Mouse (Mus musculus): ENCODE data around the gene Ech1. TPM values are rescaled to one million over a fixed set of nuclear protein-coding genes. Genes with fewer than 3 reads are reported as not detected.

The Ech1 gene
- polyA plus RNA-seq, 1 experiment from 2014 or later, result 94.7 TPM

DNA sequence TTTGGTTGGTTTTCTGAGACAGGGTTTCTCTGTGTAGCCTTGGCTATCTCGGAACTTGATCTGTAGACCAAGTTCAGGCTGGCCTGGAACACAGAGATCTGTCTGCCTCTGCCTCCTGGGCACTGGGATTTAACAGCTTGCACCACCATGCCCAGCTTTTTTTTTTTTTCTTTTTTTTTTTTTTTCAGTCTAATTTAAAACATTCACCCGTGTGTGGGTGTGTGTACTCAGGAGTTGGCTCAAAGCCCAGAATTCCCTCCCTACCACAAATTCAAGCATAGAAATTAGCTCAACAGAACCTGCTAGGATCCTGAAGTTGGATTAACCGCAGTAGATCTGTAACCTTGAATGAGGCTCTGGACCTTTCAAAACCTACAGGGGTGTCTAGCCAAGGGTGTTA lies 2.3 kb downstream of the Ech1 start:
- WGBS, result 85% methylated on average over 3 of the region's 3 CpGs
- no peak for DNase-seq (ENCODE audit: low spot score)
- no peak overlapping the region for H3K27ac ChIP-seq (replicated peaks; ENCODE audit: low read depth, low read length)

DNA sequence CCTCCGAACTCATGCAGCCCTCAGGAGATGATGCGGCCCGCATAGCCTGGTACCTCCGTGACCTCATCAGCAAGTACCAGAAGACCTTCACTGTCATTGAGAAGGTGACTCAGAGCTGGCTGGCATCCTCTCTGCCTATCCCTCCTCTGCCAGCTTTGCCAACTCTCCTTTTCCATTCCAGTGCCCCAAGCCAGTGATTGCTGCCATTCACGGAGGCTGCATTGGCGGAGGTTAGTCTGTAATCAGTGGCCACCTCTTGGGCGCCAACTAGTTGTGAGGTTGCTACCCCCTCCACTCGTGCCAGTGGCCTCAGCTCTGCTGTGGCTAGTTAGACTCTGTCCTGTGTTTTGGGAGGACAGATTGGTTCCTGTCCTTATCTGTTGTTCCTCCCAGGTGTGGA lies 4.8 kb downstream of the Ech1 start:
- Histone ChIP-seq H3K27ac (replicated peaks; ENCODE audit: low read depth, low read length) (no peak overlapping the region), H3K9ac (ENCODE audit: low read length) (no peak overlapping the region), H3K36me3 (ENCODE audit: control insufficient read depth, insufficient read depth, low read length) (peaks cover 12% of the 10 kb centered on the region; the same call in 1 of the 2 replicates), H3K4me2 (ENCODE audit: low read depth, severe bottlenecking) (no peak overlapping the region), H3K9me3 (ENCODE audit: control insufficient read depth, low read length) (no peaks in the 10 kb centered on the region; the same call in 1 of the 2 replicates), H3K4me3 (ENCODE audit: low read depth, low read length) (no peak overlapping the region), H3K27me3 (ENCODE audit: control insufficient read depth, insufficient read depth, low read length) (no peaks in the 10 kb centered on the region), H3K4me1 (ENCODE audit: control insufficient read depth, insufficient read depth, low read length) (peaks cover 4% of the 10 kb centered on the region)
- ATAC-seq (ENCODE audit: insufficient number of reproducible peaks, low FRiP score, low TSS enrichment, low read depth), result no peak
- DNase-seq (ENCODE audit: low spot score), result no peak
- WGBS, result 95% methylated on average over 8 of the region's 8 CpGs

More for the DNA sequence above, 2.3 kb downstream of the Ech1 start:
- no peak for ATAC-seq (ENCODE audit: insufficient number of reproducible peaks, low FRiP score, low TSS enrichment, low read depth)
- Histone ChIP-seq H3K4me3 (ENCODE audit: low read depth, low read length) (no peak overlapping the region), H3K9me3 (ENCODE audit: control insufficient read depth, low read length) (no peaks in the 10 kb centered on the region; the same call in 1 of the 2 replicates), H3K4me1 (ENCODE audit: control insufficient read depth, insufficient read depth, low read length) (peaks cover 6% of the 10 kb centered on the region), H3K27me3 (ENCODE audit: control insufficient read depth, insufficient read depth, low read length) (no peaks in the 10 kb centered on the region), H3K36me3 (ENCODE audit: control insufficient read depth, insufficient read depth, low read length) (peaks cover 14% of the 10 kb centered on the region; the same call in 1 of the 2 replicates), H3K4me2 (ENCODE audit: low read depth, severe bottlenecking) (no peak overlapping the region), H3K9ac (ENCODE audit: low read length) (no peak overlapping the region)

DNA sequence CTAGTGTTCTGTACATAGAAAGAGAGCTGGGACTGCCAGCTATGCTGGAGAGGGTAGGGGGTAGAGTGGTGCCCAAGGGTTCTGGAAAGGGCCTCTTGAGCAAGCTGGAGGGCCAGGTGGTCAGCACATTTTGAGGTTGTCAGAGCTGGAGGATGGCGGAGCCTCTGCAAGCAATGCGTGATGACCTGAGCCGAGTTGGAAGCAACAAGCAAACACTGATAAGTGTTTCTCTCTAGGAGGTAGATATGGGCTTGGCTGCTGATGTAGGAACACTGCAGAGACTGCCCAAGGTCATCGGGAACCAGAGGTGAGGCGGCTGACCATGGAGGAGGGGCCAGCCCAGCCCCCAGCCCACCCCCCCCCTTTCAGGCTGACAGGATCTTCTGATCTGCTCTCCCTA lies 6.0 kb downstream of the Ech1 start:
- no peak for ATAC-seq (ENCODE audit: insufficient number of reproducible peaks, low FRiP score, low TSS enrichment, low read depth)
- no peak overlapping the region for H3K4me2 ChIP-seq (ENCODE audit: low read depth, severe bottlenecking)
- H3K36me3 ChIP-seq (ENCODE audit: control insufficient read depth, insufficient read depth, low read length), result peaks cover 12% of the 10 kb centered on the region; the same call in 1 of the 2 replicates
- H3K27me3 ChIP-seq (ENCODE audit: control insufficient read depth, insufficient read depth, low read length), result no peaks in the 10 kb centered on the region
- no peak overlapping the region for H3K4me3 ChIP-seq (ENCODE audit: low read depth, low read length)
- H3K4me1 ChIP-seq (ENCODE audit: control insufficient read depth, insufficient read depth, low read length), result peaks cover under 1% of the 10 kb centered on the region; the same call in 1 of the 2 replicates
- WGBS, result 94% methylated on average over 5 of the region's 5 CpGs
- H3K9me3 ChIP-seq (ENCODE audit: control insufficient read depth, low read length), result no peaks in the 10 kb centered on the region; the same call in 1 of the 2 replicates
- H3K9ac ChIP-seq (ENCODE audit: low read length), result no peak overlapping the region
- no peak overlapping the region for H3K27ac ChIP-seq (replicated peaks; ENCODE audit: low read depth, low read length)
- no peak for DNase-seq (ENCODE audit: low spot score)

DNA sequence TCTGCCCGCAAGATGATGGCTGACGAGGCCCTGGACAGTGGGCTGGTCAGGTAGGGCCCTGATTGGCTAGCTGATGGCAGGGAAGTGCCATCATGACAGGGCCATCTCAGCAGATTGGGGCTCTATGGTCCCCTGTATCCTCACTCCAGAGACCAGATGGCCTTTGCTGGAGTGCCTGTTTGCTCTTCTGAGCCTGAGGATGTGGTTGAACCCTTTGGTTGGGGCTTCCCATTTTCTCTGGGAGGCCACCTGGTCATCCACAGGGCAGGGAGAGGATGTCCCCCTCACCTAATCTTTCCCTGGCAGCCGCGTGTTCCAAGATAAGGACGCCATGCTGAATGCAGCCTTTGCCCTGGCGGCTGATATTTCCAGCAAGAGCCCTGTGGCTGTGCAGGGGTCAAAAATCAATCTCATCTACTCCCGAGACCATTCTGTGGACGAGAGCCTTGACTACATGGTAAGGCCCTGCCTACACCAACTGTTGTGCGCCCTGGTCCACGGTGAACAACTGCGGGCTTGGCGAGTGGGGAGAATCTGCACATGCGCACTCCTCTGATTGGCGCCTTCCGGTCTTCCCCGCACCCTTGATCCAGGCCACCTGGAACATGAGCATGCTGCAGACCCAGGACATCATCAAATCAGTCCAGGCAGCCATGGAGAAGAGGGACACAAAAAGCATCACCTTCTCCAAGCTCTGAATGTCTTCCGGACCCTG lies 6.6 kb downstream of the Ech1 start:
- ATAC-seq (ENCODE audit: insufficient number of reproducible peaks, low FRiP score, low TSS enrichment, low read depth), result no peak
- H3K27me3 ChIP-seq (ENCODE audit: control insufficient read depth, insufficient read depth, low read length), result no peaks in the 10 kb centered on the region
- 91% methylated on average over 17 of the region's 17 CpGs for WGBS
- no peaks in the 10 kb centered on the region; the same call in 1 of the 2 replicates for H3K9me3 ChIP-seq (ENCODE audit: control insufficient read depth, low read length)
- no peak overlapping the region for H3K4me2 ChIP-seq (ENCODE audit: low read depth, severe bottlenecking)
- no peak overlapping the region for H3K27ac ChIP-seq (replicated peaks; ENCODE audit: low read depth, low read length)
- DNase-seq (ENCODE audit: low spot score), result no peak
- no peaks in the 10 kb centered on the region for H3K4me1 ChIP-seq (ENCODE audit: control insufficient read depth, insufficient read depth, low read length)
- peaks cover 12% of the 10 kb centered on the region; the same call in 1 of the 2 replicates for H3K36me3 ChIP-seq (ENCODE audit: control insufficient read depth, insufficient read depth, low read length)
- H3K9ac ChIP-seq (ENCODE audit: low read length), result no peak overlapping the region
- H3K4me3 ChIP-seq (ENCODE audit: low read depth, low read length), result no peak overlapping the region

DNA sequence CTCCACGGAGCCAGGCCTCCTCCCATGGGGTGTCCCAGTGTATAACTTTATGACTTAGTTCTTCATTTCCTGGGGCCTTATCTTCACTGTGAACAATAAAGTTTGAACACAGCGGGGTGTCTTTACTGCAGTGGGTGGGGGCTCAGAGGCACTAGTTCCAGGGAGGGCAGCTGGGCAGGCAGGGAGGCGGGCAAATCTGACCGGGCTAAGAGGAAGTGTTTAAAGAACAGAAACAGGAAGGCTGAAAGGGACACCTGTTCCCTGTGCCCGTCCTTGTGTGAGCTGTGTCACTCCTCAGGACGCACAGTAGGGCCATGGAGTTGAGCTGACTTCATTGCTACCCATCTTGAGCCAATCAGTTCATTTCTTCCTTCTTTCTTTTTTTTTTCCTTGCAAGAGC lies 7.1 kb downstream of the Ech1 start:
- DNase-seq (ENCODE audit: low spot score) (no peak), ATAC-seq (ENCODE audit: insufficient number of reproducible peaks, low FRiP score, low TSS enrichment, low read depth) (no peak)
- H3K4me1 ChIP-seq (ENCODE audit: control insufficient read depth, insufficient read depth, low read length), result no peaks in the 10 kb centered on the region
- no peak overlapping the region for H3K4me3 ChIP-seq (ENCODE audit: low read depth, low read length)
- 67% methylated on average over 6 of the region's 6 CpGs for WGBS
- H3K36me3 ChIP-seq (ENCODE audit: control insufficient read depth, insufficient read depth, low read length), result peaks cover 12% of the 10 kb centered on the region; the same call in 1 of the 2 replicates
- no peaks in the 10 kb centered on the region for H3K27me3 ChIP-seq (ENCODE audit: control insufficient read depth, insufficient read depth, low read length)
- H3K9me3 ChIP-seq (ENCODE audit: control insufficient read depth, low read length), result no peaks in the 10 kb centered on the region; the same call in 1 of the 2 replicates
- no peak overlapping the region for H3K4me2 ChIP-seq (ENCODE audit: low read depth, severe bottlenecking)
- no peak overlapping the region for H3K9ac ChIP-seq (ENCODE audit: low read length)
- no peak overlapping the region for H3K27ac ChIP-seq (replicated peaks; ENCODE audit: low read depth, low read length)

DNA sequence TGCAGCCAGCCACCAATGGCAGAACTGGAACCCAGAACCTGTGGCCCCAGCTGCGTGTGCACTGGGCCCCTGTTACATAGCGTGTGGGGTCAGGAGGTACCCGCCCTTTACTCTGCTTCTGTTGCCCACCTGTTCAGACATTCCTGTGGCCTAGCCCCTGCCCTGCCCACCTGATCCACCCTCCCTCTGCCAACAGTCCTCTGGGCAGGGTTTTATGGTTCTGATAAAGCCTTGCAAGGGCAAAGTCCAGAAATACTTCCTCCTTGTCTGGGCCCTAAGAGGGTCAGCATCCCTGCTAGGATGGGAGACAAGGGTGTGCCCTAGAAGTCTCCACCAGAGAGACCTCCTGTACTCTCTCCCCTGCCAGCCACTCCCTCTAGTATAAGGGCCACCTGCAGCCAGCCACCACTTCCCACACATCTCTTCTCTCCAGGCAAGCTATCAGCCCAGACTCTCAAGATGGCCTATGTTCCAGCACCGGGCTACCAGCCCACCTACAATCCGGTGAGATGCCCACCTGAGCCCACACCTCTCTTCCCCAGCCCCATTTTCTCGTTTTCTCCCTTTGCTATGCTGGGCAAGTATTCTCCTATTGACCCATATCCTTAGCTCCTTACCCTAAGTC lies 8.8 kb downstream of the Ech1 start, which contains the start of gene Lgals4:
Gene Lgals4, plus strand, starts transcription at position 132 of the 625 bp plus-strand sequence.
- 78% methylated on average over 6 of the region's 6 CpGs for WGBS
- DNase-seq (ENCODE audit: low spot score), result no peak
- H3K9me3 ChIP-seq (ENCODE audit: control insufficient read depth, low read length), result no peaks in the 10 kb centered on the region; the same call in 1 of the 2 replicates

DNA sequence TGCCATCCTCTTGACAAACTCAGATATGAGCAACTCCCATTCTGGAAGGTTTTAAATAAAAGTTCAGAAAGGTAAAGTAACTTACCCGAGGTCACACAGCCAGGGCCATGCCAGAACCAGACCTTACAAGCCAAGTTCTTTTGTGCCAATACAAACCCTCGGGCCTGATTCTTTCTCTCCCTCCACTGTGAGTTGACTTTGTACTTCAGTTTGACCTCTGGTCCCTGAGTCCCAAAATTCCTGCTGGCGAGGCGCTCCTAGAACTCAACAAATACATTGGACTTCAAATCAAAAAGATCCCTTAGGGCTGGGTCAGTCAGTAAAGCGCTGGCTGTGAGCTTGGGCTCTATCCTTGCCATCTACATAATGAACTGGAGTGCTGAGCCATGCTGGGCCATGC lies 11.9 kb downstream of the Ech1 start:
- Histone ChIP-seq H3K36me3 (ENCODE audit: control insufficient read depth, insufficient read depth, low read length) (no peaks in the 10 kb centered on the region), H3K4me2 (ENCODE audit: low read depth, severe bottlenecking) (no peak overlapping the region), H3K9ac (ENCODE audit: low read length) (no peak overlapping the region), H3K4me1 (ENCODE audit: control insufficient read depth, insufficient read depth, low read length) (no peaks in the 10 kb centered on the region), H3K9me3 (ENCODE audit: control insufficient read depth, low read length) (no peaks in the 10 kb centered on the region), H3K4me3 (ENCODE audit: low read depth, low read length) (no peak overlapping the region), H3K27me3 (ENCODE audit: control insufficient read depth, insufficient read depth, low read length) (no peaks in the 10 kb centered on the region), H3K27ac (replicated peaks; ENCODE audit: low read depth, low read length) (no peak overlapping the region)
- ATAC-seq (ENCODE audit: insufficient number of reproducible peaks, low FRiP score, low TSS enrichment, low read depth) (no peak), DNase-seq (ENCODE audit: low spot score) (no peak)
- WGBS, result 86% methylated on average over 5 of the region's 5 CpGs

More for the DNA sequence above, 8.8 kb downstream of the Ech1 start, which contains the start of gene Lgals4:
- Histone ChIP-seq H3K4me2 (ENCODE audit: low read depth, severe bottlenecking) (no peak within 1 kb of the TSS), H3K27ac (replicated peaks; ENCODE audit: low read depth, low read length) (no peak within 1 kb of the TSS), H3K4me3 (ENCODE audit: low read depth, low read length) (no peak within 1 kb of the TSS), H3K36me3 (ENCODE audit: control insufficient read depth, insufficient read depth, low read length) (peaks cover 12% of the 10 kb centered on the region; the same call in 1 of the 2 replicates), H3K4me1 (ENCODE audit: control insufficient read depth, insufficient read depth, low read length) (no peaks in the 10 kb centered on the region), H3K27me3 (ENCODE audit: control insufficient read depth, insufficient read depth, low read length) (no peaks in the 10 kb centered on the region), H3K9ac (ENCODE audit: low read length) (no peak within 1 kb of the TSS)
- no peak for ATAC-seq (ENCODE audit: insufficient number of reproducible peaks, low FRiP score, low TSS enrichment, low read depth)

DNA sequence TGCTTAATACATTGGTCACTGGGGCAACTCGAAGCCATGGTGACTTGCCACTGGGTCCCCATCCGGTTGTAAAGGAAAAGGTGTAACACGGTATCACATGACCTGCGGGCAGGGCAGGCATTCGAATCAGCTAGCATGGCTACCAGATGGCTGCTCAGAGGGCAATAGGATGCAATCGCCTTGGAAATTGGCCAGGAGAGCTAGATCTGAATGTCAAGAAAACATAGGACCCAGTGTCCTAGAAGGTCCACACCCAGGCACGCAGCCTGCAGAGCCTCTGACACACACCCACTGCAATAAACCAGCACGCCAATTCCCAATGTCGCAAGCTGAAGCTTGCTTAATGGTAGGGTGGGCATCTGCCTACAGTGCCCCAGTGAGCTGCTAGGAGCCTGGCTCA lies 13.3 kb downstream of the Ech1 start:
- Histone ChIP-seq H3K9ac (ENCODE audit: low read length) (no peak overlapping the region), H3K4me3 (ENCODE audit: low read depth, low read length) (no peak overlapping the region), H3K27ac (replicated peaks; ENCODE audit: low read depth, low read length) (no peak overlapping the region), H3K27me3 (ENCODE audit: control insufficient read depth, insufficient read depth, low read length) (no peaks in the 10 kb centered on the region), H3K36me3 (ENCODE audit: control insufficient read depth, insufficient read depth, low read length) (no peaks in the 10 kb centered on the region), H3K4me1 (ENCODE audit: control insufficient read depth, insufficient read depth, low read length) (no peaks in the 10 kb centered on the region), H3K9me3 (ENCODE audit: control insufficient read depth, low read length) (no peaks in the 10 kb centered on the region), H3K4me2 (ENCODE audit: low read depth, severe bottlenecking) (no peak overlapping the region)
- ATAC-seq (ENCODE audit: insufficient number of reproducible peaks, low FRiP score, low TSS enrichment, low read depth), result no peak
- no peak for DNase-seq (ENCODE audit: low spot score)
- 76% methylated on average over 9 of the region's 9 CpGs for WGBS

Measured in limb, embryonic 11.5 days (tissue).